Mouse (Mus musculus): ENCODE results near the gene Gnaz.

Gnaz gene

DNA sequence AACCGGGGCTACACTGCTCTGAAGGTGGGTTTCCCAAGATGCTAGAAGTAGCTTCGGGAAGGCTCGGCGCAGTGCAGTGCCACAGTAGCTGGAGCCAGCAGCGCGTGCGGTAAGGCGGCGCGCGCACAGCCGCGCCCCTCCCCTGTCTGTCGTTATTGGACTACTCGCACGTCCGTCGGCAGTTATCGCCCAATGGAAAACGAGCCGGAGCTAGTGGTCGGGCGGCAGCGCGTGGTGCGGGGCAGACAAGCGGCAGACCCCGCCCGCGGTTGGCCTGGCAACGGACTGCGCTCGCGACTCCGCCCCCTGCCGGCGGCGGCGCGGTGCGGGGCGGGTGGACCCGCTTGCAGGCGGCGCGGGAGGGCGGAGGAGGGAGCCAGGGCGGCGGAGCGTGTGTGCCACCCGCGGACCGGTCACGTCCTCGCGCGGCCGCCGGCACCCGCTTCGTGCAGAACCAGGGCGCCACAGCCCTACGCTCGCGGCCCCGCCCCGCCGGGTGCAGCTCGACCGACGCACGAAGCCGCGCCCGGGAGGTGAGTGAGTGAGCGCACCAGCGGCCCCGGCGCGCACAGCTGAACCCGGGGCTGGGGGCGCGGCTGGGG lies at the start of gene Gnaz:
TSS of gene Gnaz (plus strand) at position 328 of the 602 bp plus-strand sequence.
- peak; percentile 96 for DNase-seq

DNA sequence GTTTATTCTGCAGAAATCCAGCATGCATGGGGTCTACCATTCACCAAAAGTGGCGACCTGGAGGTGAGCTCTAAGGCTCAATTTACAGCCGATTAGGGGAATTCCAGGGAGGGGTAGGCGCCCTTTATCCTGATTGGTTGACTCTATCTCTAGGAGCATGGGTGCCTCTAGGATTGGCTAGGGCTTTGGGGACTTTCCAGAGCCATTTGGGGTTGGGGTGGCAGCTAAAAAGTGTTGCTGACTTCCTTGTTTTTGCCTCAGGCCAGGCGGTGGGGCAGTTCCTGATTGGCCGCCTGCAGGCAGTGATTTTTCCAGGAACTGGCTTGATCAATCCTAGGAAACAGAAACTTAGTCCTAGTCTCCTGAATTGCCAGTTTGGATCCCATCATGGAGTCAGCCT lies 47.7 kb upstream of the Gnaz start:
- DNase-seq, result no peak

DNA sequence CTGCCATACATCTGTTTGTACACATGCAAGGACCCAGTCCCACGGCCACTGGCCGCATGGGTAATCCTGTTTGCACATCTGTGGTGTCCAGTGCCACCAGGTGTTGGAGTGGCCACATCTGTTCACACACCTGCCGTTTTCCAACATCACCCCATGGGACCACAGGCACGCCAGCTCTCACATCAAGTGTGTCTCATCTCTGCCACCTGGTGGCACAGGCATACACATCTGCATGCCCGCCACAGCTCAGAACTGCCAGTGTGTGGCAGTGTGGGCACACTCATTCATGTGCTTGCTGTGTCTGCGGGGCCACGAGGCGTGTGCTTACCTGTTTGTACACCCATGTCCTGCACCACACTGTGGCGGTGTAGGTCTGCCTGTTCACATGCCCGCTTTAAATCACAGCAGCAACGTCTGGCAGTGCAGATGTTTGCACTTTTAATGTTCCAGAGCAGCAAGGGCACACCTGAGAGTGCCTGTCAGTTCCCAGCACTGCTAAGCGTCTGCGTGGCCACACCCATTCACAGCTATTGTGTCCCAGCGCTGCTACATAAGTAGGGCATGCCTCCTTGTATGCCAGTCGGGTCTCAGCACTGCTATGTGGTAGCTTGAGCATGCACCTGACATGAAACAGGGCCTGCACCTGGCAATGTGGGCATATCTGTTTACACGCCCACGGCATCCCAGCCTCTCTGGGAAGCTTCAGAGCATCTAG lies 46.0 kb upstream of the Gnaz start:
- DNase-seq, result peak; percentile 50 to 66

DNA sequence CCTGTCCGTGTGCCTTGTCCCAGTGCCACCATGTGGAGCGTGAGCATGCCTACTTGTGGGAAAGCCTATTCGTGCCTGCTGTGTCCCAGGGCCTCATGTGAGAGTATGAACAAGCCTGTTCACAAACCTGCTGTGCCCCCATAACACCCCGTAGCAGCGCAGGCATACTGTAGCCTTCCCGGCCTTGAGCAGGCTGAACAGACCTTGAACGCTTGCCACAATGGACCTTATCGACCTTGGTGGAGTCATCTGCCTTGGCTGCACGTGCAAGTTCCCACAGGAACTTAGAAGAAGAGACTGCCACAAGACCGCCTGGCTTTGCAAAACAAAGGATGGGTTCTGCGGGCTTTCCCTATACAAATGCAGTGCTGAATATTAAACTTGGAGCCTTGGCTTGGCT lies 45.4 kb upstream of the Gnaz start:
- no peak for DNase-seq

DNA sequence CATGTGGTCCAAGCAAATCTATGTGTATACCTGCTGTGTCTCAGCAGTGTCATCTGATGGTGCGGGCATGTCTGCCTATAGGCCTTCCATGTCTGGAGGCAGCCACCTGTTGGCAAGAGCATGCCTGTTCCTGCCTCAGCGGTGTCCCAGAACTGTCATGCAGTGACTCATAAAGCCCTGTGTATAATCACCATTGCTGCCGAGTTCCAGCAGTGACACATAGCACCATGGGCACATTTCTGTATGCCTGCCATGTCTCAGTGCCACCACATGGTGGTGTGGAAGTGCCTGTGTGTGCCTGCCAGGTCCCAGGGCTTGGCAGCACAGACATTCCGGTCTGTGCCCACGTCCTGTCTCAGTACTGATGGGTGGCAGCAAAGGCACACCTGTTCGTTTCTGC lies 44.2 kb upstream of the Gnaz start:
- peak in 1 of 2 experiments; percentile 20 for DNase-seq

DNA sequence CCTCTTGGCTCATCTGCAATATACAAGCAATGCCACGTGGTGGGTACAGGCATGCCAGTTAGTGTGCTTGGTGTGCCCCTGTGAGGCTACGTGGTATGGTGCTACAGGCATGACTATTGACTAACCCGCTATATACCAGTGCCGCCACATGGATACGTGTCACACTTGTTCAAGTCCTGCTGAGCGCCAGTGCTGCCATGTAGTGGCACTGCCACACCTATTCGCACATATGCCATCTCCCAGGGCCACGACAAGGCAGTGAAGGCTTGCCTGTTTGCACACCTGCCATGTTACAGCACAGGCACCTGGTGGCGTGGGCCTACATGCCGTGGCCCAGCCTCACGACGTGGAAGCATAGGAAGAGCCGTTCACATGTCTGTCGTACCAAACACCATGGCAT lies 42.7 kb upstream of the Gnaz start:
- DNase-seq, result no peak

DNA sequence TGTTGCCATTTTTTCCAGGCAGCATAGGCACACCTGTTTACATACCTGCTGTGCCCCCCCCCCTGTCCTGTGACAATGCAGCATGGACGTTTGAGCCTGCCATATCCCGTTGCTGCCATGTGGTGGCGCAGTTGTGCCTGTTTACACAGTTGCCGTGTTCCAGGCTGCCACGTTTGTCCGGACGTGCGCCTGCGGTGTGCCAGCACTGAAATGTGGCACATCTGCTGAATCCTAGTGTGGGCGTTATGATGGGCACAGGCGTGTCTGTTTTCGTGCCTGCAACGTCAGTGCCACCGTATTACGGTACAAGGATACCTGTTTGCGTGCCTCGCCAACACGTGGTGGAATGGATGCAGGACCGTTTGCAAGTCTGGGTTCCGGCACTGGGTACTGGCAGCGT lies 41.7 kb upstream of the Gnaz start:
- DNase-seq, result peak; percentile 39 to 48

DNA sequence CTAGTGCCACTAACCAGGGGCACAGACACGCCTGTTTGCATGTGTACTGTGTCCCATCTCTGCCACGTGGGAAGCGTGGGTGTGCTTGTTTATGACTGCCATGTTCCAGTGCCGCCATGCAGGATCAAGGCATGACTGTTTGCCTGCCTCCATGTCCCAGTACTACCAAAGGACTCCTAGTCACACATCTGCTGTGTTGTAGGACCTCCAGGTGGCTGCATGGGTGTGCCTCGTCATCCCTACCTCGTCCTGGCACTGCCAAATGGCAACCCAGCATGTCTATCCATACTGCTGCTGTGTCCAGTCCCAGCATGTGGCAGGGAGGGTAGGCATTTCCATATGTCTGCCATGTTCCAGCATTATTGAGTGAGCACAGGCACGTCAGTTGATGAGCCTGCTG lies 38.7 kb upstream of the Gnaz start:
- DNase-seq, result no peak

DNA sequence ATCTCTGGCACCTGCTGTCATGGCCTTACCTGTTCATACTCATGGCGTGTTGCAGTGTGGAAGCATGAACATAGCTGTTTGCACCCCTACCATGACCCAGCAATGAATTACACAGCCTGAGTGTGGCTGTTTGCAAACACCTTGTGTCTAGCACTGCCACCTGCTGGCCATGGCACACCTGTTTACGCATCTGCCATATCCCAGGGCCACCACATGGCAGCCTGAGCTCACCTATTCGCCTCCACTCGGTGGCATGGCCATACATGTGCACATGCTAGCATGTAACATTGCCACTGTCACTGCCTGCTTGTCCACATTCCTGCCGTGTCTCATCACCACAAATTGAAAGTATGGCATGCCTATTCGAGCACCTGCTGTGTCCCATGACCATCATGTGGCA lies 37.4 kb upstream of the Gnaz start:
- DNase-seq, result peak in 1 of 2 experiments; percentile 27

DNA sequence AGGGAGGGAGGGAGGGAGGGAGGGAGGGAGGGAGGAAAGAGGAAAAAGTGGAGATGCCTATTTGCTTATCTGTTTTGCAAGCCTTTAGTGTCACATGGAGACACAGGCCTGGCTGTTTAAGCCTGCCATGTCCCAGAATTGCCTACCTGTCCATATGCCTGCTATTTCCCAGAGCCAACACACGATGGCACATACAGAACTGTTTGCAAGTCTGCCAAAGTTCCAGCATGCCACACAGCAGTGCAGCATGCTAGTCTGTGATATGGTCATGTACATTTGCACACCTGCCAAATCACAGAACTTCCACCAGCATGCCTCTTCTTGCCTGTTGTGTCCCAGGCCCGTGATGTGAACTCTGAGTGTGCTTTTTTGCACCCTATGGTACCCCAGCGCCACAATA lies 36.4 kb upstream of the Gnaz start:
- no peak for DNase-seq

DNA sequence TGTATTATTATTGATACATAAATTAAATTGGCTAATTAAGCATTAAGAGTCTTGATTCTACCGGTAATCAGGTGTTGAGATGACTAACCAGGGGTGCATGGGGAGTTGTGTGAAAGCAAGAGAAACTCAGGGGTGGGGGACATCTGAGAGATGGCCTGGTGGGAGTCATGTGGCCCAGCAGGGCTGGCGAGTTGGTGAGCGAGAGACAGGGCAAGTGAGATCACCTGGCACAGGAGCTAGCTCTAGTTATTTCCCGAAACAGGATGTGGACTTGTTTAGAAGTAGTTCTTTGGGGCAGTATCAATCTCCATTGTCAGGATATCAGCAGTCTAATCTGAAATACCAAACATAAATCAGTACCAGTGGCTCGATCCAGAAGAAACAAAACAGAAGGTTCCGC lies 35.3 kb upstream of the Gnaz start:
- no peak for DNase-seq

DNA sequence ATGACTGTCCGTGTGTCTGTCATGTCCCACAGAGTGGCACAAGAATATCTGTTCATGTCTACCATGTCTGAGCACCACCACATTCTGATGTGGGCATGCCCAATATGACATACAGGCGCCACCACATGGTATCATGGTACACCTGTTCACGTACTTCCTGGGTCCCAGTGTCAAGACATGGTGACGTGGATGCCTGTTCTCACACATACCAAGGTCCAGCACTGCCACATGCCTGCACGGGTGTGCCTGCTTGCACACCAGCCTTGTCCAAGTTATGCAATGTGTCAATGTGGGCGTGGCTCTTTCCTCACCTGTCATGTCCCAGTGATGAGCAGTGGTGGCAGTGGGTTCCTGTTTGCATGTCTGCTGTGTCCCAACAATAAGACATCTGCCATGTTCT lies 34.5 kb upstream of the Gnaz start:
- DNase-seq, result peak in 1 of 2 experiments; percentile 2

DNA sequence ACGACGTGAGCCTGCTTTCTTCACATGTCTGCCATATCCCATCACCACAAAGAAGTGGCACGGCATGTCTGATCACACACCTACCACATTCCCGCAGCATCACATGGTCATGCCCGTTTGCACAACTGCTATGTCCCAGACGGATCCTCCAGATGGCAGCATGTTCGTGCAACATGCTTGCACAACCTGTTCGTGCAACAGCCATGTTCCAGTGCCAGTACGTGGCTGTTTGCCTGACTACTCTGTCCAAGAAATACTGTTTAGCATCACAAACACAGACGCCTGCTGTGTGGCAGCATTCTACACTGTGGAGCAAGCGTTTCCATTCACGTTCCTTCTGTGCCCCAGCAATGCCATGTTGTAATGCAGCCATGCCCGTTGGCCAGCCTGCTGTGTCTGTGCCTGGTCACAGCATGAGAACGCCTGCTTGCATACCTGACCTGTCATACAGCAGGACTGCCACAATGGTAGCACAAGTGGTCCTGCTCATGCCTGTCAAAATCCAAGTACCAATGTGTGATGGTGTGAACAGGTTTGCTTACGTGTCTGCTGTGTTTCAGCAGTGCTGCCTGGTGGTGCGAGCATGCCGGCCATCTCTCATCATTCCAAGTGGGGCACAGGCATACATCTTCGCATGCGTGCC lies 33.3 kb upstream of the Gnaz start:
- DNase-seq, result no peak

DNA sequence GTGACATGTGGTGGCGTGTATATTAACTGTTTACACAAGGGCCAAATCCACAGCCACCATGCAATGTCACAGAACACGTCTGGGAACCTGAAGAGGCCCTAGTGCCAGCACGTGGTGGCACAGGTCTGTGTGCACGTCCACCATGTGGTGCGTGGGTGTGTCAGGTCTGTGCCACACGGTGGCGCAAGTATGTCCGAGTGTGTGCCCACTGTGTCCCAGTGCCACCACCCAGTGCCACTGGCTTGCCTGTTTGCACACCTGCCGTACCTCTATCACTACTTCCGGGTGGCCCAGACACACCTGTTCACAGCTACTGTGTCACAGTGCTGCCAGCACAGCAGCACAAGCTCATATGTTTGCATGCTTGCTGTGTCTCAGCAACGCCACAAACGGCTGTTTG lies 32.5 kb upstream of the Gnaz start:
- no peak for DNase-seq

DNA sequence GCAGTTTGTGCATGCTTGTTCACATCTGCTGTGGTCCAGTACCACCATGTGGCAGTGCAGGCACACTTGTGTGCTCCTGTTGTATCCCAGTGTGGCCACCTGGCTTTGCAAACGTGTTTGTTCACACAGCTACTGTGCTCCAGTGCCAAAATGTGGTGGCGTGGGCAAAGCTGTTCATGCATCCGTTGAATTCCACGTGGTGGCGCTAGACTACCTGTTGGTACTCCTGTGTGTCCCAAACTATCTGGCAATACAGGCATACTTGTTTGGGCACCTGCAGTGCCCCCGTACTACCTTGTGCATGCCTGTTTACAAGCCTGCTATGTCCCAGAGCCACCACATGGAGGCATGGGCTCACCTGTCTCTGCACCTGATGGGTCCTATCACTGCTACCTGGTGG lies 32.0 kb upstream of the Gnaz start:
- peak in 1 of 2 experiments; percentile 20 for DNase-seq

DNA sequence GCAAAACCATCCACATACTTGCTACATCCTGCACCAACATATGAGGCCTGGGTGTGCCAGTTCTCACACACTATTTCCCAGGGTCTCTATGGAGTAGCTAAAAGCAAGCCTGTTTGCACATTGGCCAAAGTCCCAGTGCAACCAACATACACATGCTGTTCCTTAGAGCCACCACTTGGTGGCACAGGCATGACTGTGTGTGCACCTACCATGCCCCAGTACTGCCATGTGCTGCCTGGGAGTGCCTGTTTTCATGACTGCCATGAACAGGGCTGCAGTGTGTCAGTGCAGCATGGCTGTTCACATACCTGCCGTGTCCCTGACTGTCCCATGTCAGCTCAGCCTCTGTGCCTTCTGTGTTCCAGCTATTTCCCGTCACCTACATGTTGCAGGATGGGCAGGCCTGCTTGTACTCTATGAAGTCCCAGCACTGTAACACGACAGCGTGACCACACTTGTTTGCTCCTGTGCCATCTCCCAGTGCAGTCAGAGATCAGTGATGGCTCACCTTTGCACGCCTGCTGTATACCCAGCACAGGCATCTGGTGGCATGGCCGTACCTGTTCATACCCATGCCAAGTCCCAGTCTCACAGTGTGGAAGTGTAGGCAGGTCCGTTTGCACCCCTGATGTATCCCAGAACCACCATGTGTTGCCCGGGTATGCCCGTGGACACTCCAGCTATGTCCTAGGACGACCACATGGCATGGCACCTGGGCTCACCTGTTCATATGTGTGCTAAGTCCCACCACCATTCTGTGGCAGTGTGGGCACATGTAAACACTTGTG lies 29.8 kb upstream of the Gnaz start:
- DNase-seq, result peak in 1 of 2 experiments; percentile 33

DNA sequence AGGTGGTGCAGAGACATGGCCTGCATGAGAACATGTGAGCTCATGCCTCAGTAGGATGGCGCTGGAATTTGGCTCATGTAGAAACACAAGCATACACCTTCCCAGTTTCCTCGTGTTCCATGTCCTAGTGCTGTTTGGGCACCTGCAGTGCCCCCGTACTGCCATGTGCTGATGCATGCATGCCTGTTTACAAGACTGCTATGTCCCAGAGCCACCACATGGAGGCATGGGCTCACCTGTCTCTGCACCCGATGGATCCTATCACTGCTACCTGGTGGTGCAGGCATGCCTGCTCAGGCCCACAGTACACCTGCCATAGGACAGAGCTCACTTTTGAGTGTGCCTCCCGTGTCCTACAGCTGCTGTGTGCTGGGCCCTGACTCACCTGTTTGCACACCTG lies 28.6 kb upstream of the Gnaz start:
- no peak for DNase-seq

DNA sequence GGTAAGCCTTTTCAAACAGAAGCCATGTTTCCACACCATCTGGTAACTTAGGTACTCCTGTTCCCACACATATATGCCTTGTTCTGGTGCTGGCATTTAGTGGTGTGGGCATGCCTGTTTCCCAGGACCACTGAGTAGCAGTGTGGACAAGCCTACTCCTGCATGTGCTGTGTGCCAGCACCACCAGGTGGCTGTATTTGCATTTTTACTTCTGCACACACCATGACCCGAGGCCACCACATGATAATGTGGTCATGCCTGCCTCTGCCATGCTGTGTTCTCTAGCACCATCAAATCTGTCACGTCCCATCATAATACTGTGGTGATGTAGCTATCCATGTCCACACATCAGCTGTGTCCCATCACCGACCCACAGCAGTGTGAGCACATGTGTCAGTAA lies 27.7 kb upstream of the Gnaz start:
- DNase-seq, result peak in 1 of 2 experiments; percentile 0

DNA sequence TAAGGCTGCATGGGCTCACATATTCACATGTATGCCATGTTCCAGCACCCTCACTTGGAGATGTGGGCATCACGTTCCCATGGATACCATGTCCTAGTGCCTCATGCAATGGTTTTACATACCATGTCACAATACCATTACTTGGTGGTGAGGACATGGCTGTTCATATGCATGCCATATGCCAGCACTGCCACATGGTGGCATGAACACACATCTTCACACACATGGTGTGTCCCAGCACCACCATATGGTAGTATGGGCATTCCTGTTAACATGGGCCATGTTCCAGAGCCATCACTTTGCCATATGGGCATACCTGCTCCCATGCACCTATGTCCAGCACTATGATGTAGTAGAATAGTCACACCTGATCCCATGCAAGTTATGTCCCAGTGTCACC lies 26.2 kb upstream of the Gnaz start:
- no peak for DNase-seq

DNA sequence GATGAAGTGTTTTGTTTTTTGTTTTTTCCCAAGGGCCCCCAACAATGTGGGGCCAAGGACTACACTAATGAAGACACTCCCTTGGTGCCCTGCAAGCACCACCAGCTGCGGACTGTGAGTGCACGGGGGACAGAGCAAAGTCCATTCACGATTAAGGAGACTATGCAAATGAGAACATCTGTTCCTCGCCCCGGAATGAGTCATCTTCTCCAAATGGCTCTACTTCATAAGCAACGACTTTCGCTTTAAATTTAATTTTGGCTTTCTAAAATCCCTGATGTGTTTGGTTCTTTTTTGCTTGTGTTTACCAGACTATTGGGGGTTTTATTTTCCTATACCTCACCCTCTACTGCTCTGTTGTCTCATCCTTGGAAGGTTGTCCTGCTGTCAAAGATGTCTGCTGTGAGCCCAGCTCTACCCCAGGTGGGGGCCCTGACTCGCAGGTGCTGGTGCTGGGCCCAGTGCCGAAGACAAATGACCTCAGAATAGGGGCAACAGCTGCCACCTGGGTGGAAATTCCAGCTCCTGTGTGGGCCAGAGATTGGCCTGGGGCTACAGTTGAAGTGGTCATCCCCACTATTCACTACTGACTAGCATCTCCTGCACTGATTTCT lies 14.0 kb upstream of the Gnaz start:
- DNase-seq, result no peak

DNA sequence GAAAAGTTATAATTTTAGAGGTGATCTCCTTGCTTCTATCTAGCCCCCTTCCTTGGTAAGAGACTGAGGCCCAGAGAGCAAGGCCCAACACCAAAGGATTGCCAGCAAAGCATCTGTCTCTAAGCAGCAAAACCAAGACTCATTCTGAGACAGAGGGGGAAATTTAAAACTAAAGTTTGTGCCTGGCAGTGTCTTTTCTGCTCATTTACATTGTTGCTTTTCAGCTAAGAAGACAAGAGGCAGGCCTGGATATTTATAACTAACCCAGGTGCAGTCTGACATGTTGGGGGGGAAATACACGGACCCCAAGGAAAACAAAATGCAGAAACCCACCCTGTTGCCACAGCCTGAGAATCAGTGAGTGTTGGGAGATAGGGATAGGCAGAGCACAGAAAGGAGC lies 2.6 kb upstream of the Gnaz start:
- DNase-seq, result no peak

DNA sequence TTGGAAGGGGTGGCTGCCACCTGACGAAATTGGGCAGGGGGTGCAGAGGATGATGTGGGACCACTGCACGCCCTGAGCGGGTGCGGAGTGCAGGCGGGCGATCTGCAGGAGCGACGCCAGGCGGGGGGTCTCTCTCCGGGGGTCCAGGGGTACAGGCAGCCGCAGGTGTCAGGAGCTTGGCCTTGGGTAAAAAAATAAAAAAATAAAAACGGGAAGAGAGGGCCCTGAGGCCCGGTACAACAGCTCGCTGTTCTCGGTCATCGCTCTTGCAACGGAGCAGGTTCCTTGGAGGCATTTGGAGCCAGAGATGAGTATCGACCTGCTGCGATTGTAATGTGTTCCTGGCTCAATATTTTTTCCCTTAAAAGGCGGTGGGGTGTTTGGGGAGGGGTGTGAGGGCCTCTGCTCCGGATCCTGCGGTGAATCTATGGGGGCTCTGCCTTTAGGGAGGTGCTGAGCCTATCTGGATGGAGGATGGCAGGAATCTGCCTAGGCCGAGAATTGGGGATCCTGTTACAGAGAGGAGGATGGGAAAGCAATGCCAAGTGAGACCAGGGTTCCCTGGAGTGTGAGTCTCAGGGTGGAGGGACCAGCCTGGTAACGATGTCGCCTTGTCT lies 782 bp downstream of the Gnaz start:
- DNase-seq, result no peak

DNA sequence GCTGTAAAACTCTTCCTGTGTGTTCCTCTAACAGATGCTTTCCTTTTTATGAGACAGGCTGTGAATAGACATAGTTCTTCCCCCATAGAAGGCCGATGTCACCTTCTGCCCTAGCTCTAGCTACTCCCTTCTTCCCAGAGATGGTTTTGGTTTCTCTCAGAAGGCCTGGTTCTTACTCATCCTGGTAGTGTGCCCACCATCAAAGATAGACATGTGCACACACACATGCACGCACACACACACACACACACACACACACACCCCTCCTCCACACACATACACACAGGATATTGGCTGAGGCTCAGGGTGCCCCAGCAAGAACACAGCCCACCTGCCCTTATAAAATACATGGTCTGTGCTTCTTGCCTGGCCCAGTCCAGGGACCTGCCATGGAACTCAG lies 2.3 kb downstream of the Gnaz start:
- no peak for DNase-seq

Data from lung, adult 18-20 months (tissue).